Mouse (Mus musculus) megakaryocyte-erythroid progenitor cell, adult 5-6 weeks (primary cell): ENCODE measurements around the gene Adamts20. TPM values are rescaled to one million over a fixed set of nuclear protein-coding genes. Genes with fewer than 3 reads are reported as not detected.

Experiments
- ATAC-seq: replicated peaks from 2 replicates; pipeline ENCODE4 v1.8.0; 2016; ENCODE audit warnings: mild to moderate bottlenecking, inconsistent platforms; ENCODE audit not compliant: severe bottlenecking, poor library complexity, low FRiP score, low TSS enrichment
- total RNA-seq, 2 experiments: library from RNA; stranded (forward) in 1 of 2; stranded (reverse) in 1 of 2; fragments of 200-1000, 215-1000 nt in 1 of 2; fragments of >200 nt in 1 of 2; fragmentation: Nextera tagmentation in 1 of 2; gene quantifications; 2 replicates each; pipeline ENCODE4 v1.2.3; 2014 to 2017

Adamts20 gene
- total RNA-seq, 2 experiments from 2014 or later: not detected

GRCm38 (mm10) chr15:94263241-94263640 lies 202.0 kb downstream of the Adamts20 start:
- no peak for ATAC-seq

DNA sequence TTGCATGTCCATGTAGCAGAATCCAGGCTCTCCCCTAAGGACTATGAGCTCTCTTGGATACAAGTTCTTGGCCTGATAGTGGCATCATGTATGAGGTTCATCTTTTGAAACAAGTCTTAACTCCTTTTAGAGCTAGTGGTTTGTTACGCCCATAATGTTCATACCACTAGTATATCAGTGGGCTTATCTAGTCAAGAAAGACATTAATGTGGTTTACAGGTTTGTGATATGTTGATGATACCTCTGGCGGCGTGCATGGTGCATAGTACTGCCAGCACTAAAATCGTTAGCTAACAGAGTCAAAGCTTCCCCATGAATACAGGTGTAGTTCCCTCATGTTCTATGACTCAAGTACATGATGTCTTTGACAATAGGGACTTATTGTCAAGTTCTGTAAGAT lies 205.7 kb downstream of the Adamts20 start:
- ATAC-seq: no peak

DNA sequence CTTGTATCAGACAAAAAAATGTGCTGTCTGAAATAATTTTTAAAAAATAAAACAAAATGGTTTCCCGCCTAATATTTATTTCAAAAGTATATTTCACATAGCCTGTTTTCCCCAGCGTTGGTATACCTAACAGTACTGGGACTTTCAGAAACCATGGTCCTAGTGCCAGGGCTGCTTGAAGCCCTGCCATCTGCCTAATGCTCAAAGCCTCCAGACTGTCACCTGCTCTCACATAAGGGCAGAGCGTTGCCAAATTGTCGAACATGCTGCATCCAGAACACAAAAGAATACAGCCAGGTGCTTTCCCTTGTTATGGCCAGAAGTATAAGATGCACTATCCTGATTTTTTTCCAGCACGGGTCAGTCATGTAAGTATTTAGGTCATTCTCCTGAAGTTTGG lies 209.7 kb downstream of the Adamts20 start:
- no peak for ATAC-seq

DNA sequence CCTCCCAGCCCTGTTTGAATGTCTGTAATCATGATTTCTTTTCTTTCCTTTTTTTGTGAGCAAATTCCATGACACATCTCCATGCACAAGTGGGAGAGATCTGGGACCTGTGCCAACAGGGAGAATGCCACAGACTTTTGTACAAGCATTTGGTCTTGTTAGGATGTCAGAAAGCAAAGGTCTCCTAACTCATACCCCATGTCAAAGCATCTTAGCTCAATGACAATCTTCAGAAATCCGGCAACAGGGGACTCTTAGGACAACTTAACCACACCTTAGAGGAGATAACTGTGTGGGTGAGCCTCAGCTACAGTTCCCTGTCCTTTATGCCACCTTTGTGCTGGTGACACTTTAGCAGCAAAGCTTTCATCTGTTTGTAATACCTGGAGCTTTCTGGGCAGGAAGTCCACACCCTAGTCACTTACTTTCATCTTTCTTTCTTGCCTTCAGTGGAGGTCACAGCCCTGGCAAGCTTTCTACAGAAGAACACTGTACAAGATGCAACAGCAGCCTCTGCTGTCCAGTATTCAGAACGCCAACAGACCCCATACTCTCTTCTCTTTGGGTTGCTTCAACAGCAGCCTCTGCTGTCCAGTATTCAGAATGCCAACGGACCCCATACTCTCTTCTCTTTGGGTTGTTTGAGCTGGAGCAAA lies 210.2 kb downstream of the Adamts20 start:
- no peak for ATAC-seq

- no peak for ATAC-seq
Observed at GRCm38 (mm10) chr15:94254091-94254860, 210.9 kb downstream of the Adamts20 start.

- ATAC-seq: no peak
Observed at GRCm38 (mm10) chr15:94252962-94253712, 212.1 kb downstream of the Adamts20 start.

- ATAC-seq: no peak
Observed at GRCm38 (mm10) chr15:94249766-94250165, 215.5 kb downstream of the Adamts20 start.

- ATAC-seq: no peak
Observed at GRCm38 (mm10) chr15:94248386-94248785, 216.8 kb downstream of the Adamts20 start.

DNA sequence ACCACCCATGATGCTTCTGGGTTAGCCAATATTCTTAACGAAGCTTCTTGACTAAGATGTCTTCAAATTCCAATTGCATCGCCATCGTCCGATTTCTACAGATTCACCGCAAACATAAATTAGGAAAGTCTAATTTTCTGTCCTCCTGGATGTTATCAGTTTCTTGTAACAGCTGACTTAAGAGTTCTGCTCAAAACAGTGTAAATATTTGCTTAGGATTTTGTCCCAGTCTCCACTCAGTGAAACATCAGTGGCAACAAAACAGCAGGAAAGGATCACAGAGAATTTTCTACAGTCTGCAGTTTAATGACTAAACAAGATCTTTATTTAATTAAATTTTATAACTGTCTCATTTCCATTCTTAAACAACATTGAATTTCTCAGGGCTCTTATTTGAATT lies 218.5 kb downstream of the Adamts20 start:
- ATAC-seq: no peak

DNA sequence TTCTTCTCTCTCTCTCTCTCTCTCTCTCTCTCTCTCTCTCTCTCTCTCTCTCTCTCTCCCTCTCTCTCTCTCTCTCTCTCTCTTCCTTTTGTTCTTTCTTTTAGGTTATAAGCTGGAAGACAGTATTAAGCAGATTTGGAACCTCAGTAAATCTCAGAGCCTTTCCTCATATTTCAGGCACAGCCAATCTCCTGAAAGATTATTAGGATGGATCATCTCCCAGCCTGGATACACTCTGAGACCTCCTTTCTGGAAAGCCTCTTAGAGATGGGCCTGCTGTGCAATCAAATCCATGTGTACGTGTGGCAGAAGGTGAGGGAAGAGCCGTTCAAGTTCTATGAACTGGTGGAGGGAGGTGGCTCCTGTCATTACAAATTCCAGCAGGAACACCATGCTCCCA lies 220.9 kb downstream of the Adamts20 start:
- ATAC-seq: no peak

DNA sequence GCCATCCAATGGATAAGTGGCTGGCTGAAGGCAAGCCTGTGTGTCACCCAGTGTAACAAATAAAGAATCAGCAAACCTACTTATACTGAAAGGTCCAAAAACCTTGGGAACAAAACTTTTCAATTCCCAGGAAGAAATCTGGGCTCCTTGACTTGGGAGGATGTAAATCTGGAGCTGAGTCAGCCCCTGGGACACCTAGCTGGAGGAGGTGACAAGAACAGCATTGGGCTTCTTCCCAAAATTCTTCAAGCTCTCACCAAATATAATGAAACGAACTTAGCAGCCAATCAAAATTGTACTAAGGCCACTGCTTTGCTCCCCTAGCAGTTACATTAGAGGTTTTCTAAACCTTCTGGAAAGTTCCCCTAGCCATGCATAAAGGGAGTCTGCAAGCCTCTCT lies 223.1 kb downstream of the Adamts20 start:
- no peak for ATAC-seq

DNA sequence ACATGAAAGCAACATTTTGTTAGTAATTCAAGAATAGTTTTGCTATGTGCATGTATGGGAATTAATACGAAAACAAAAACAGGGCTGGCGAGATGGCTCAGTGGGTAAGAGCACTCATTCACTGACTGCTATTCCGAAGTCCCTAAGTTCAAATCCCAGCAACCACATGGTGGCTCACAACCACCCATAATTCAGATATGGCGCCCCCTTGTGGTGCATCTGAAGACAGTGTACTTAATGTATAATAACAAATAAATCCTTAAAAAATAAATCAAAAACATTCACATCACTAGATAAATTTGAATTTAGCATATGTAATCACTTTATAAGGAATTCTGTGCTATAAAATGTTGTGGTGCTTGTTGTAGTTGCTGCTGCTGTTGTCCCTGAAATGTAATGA lies 225.6 kb downstream of the Adamts20 start:
- ATAC-seq: no peak

GRCm38 (mm10) chr15:94239127-94239526 lies 226.1 kb downstream of the Adamts20 start:
- ATAC-seq: no peak

- ATAC-seq: no peak
Observed at GRCm38 (mm10) chr15:94238058-94238876, 227.0 kb downstream of the Adamts20 start.

GRCm38 (mm10) chr15:94236726-94237125 lies 228.5 kb downstream of the Adamts20 start:
- no peak for ATAC-seq

DNA sequence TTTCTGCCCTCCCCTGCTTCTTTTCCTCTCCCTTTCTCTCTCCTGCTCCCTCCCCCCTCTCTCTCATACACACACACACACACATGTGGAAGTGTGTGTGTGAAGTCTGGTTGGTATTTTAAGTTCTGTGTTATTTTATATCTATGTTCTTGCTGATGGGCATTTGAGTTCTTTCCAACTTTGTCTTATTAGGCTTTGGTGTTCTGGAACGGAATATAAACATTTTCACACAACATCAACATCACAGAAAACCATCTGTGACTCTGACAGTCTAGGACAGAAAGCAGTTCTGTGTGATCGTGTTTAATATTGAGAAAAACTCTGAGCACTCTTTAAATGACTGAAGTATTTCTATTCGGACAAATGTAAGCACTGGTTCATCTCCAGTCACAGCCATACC lies 229.1 kb downstream of the Adamts20 start:
- no peak for ATAC-seq

DNA sequence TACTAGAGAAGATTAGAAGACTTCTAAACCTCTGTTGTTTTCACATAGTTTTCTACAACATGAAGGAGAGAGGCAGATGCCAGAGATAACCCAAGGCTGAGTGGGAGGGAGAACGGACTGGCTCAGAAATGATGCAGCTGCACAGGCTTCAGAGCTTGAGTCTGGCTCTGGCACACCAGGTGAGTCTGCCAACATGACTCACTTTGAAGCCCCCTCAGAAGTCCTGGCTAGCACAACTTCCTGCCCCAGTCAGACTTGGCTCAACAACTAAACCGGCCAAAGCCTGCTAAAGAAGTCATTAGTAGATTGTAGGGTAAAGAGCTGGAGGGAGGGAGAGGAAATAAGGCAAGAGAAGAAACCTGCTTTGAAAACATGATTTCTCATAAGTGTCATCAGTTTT lies 230.0 kb downstream of the Adamts20 start:
- no peak for ATAC-seq

GRCm38 (mm10) chr15:94231246-94231645 lies 234.0 kb downstream of the Adamts20 start:
- ATAC-seq: no peak

- ATAC-seq: no peak
Observed at GRCm38 (mm10) chr15:94227388-94227787, 237.8 kb downstream of the Adamts20 start.

GRCm38 (mm10) chr15:94223101-94223500 lies 242.1 kb downstream of the Adamts20 start:
- ATAC-seq: no peak
